Mouse (Mus musculus) adrenal gland, adult 10 weeks (tissue): ENCODE results near the gene Ces1f. TPM values are rescaled to one million over a fixed set of nuclear protein-coding genes. Genes with fewer than 3 reads are reported as not detected.

Experiments
- polyA plus RNA-seq: library from polyadenylated mRNA; stranded (reverse); fragments of 350-450 nt; fragmentation: Illumina TruSeq; extraction: RNeasy Lipid Tissue Mini Kit (QIAGEN cat#74804); gene quantifications from one replicate; pipeline ENCODE4 v1.2.3, GENCODE M21; 2014; ENCODE audit warnings: low read depth, low replicate concordance

Gene Ces1f
- polyA plus RNA-seq, result 23.7 TPM

DNA sequence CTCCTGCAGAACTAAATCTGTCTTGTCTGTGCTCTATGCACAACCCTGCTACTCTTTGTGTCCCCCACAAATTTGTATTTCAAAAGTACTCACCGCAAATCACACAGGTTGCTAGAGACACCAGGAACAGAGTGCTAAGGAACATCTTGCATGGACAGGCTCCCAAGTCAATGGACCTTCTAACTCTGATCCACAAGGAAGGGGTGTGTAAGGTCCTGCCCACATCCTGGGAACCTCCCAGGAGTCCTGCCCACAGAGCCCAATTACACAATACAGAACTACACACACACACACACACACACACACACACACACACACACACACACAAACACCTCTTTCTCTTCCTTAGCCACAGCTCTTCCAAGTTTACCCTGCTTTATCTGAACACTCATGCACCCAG, at the start of gene Ces1f:
Gene Ces1f, minus strand, starts transcription at position 192 of the 400 bp plus-strand sequence.

GRCm38 (mm10) chr8:93229446-93229845, 50.1 kb downstream of the Ces1f start, which contains the start of gene Ces1e:
Ces1e (minus strand) TSS chr8:93229619.

Other genes with a start within 250 kb of the Ces1f start
- gene Ces1a, start 231.6 kb downstream of the Ces1f start, polyA plus RNA-seq, result not detected
- not detected for gene Ces1b, start 199.7 kb downstream of the Ces1f start, polyA plus RNA-seq
- gene Ces1c, start 148.5 kb downstream of the Ces1f start, polyA plus RNA-seq, result not detected
- gene Ces1d, start 81.9 kb downstream of the Ces1f start, polyA plus RNA-seq, result 167 TPM
- not detected for gene Ces1e, start 50.1 kb downstream of the Ces1f start, polyA plus RNA-seq
- gene Ces1g, start 57.6 kb upstream of the Ces1f start, polyA plus RNA-seq, result not detected
- not detected for gene Ces1h, start 100.0 kb upstream of the Ces1f start, polyA plus RNA-seq